ENCODE assay signal across 8 mouse cellular contexts in the genomic region with DNA sequence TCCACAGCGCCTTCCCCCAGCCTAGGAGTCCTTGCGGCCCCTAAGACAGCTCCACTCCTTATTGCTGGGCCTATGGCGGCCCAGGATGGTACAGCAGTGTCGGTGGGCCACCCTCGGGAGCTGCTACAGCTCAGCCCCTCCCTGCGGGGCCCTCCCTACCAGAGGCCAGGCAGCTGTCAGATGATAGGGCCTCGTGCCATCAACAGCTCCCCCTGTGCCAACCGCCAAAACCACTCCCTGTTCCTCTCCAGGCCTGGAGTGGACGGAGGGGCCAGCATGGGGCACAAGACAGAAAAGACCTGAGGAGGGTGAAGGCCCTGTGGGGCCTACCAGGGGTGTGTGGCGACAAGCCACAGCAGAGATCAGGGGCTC.
DNase-seq lines count a peak whose midpoint lies in the region; ATAC-seq and TF ChIP-seq lines count a peak whose summit lies in the region.

No protein-coding gene starts in this region.

- H3K36me3 ChIP-seq in C2C12 (ENCODE audit: control insufficient read depth, insufficient read depth), result peaks cover 28% of the 10 kb centered on the region
- peaks cover 16% of the 10 kb centered on the region for H3K36me3 ChIP-seq in embryonic facial prominence, embryonic 10.5 days (replicated peaks)
- H3K36me3 ChIP-seq in heart, embryonic 16.5 days (ENCODE audit: control insufficient read depth, insufficient read depth), result peaks cover 8% of the 10 kb centered on the region
- H3K36me3 ChIP-seq in liver, embryonic 15.5 days (replicated peaks), result peaks cover 12% of the 10 kb centered on the region
- no peaks in the 10 kb centered on the region for H3K36me3 ChIP-seq in stomach, embryonic 16.5 days (ENCODE audit: control insufficient read depth, insufficient read depth, low read length)

- no peak overlapping the region for H3ac ChIP-seq in C2C12 (ENCODE audit: control insufficient read depth, insufficient read length, low read depth)

- no peak for TF ChIP-seq CTCF in C2C12 (IDR thresholded peaks at IDR 0.05; ENCODE audit: control insufficient read depth, insufficient read depth, insufficient read length)

- 64% methylated on average over 10 of the region's 10 CpGs for WGBS in embryonic facial prominence, embryonic 10.5 days
- 23% methylated on average over 10 of the region's 10 CpGs for WGBS in heart, embryonic 16.5 days
- WGBS in liver, embryonic 15.5 days (ENCODE audit: insufficient replicate concordance), result 19% methylated on average over 10 of the region's 10 CpGs
- WGBS in stomach, embryonic 16.5 days, result 54% methylated on average over 10 of the region's 10 CpGs

- peaks cover 33% of the 10 kb centered on the region for H3K79me3 ChIP-seq in C2C12 (ENCODE audit: low read depth)

- H3K9me3 ChIP-seq in embryonic facial prominence, embryonic 10.5 days, result no peaks in the 10 kb centered on the region
- no peaks in the 10 kb centered on the region for H3K9me3 ChIP-seq in heart, embryonic 16.5 days (replicated peaks; ENCODE audit: control insufficient read depth, low read length)
- no peaks in the 10 kb centered on the region for H3K9me3 ChIP-seq in liver, embryonic 15.5 days (replicated peaks)
- no peaks in the 10 kb centered on the region for H3K9me3 ChIP-seq in stomach, embryonic 16.5 days (replicated peaks; ENCODE audit: control insufficient read depth, low read length)

- H3K79me2 ChIP-seq in C2C12 (ENCODE audit: control insufficient read depth, insufficient read depth), result peaks cover 76% of the 10 kb centered on the region

- H3K9ac ChIP-seq in heart, embryonic 16.5 days (ENCODE audit: low read length), result peak overlapping the region; percentile 64
- H3K9ac ChIP-seq in liver, embryonic 15.5 days, result peak overlapping the region; percentile 58
- peak overlapping the region; percentile 19; the same call in 1 of the 2 replicates for H3K9ac ChIP-seq in stomach, embryonic 16.5 days (ENCODE audit: low read length)

- DNase-seq in embryonic facial prominence, embryonic 10.5 days (ENCODE audit: low spot score), result no peak
- DNase-seq in cerebellum, postnatal 36 days, result no peak
- DNase-seq in right cerebral cortex, adult 18-20 months, result no peak

- H3K27me3 ChIP-seq in C2C12 (ENCODE audit: control insufficient read depth, insufficient read depth, insufficient read length), result no peaks in the 10 kb centered on the region
- H3K27me3 ChIP-seq in embryonic facial prominence, embryonic 10.5 days (replicated peaks; ENCODE audit: low read depth, poor library complexity, severe bottlenecking), result no peaks in the 10 kb centered on the region
- no peaks in the 10 kb centered on the region for H3K27me3 ChIP-seq in heart, embryonic 16.5 days (ENCODE audit: control insufficient read depth, insufficient read depth, low read length)
- H3K27me3 ChIP-seq in liver, embryonic 15.5 days, result no peaks in the 10 kb centered on the region
- H3K27me3 ChIP-seq in stomach, embryonic 16.5 days (ENCODE audit: control insufficient read depth, insufficient read depth, low read length), result no peaks in the 10 kb centered on the region

- peak overlapping the region; percentile 78 for H3K27ac ChIP-seq in embryonic facial prominence, embryonic 10.5 days (replicated peaks)
- peak overlapping the region; percentile 94 for H3K27ac ChIP-seq in heart, embryonic 16.5 days (ENCODE audit: low read length)
- peak overlapping the region; percentile 85 for H3K27ac ChIP-seq in liver, embryonic 15.5 days (replicated peaks)
- peak overlapping the region; percentile 42 for H3K27ac ChIP-seq in stomach, embryonic 16.5 days (ENCODE audit: low read length)

- H3K4me3 ChIP-seq in C2C12 (ENCODE audit: insufficient read depth, poor library complexity, severe bottlenecking), result no peak overlapping the region
- H3K4me3 ChIP-seq in embryonic facial prominence, embryonic 10.5 days, result no peak overlapping the region
- peak overlapping the region; percentile 41 for H3K4me3 ChIP-seq in heart, embryonic 16.5 days (ENCODE audit: low read length)
- H3K4me3 ChIP-seq in liver, embryonic 15.5 days (replicated peaks), result peak overlapping the region; percentile 57
- no peak overlapping the region for H3K4me3 ChIP-seq in stomach, embryonic 16.5 days (replicated peaks; ENCODE audit: low read length)

- peak; percentile 70 for ATAC-seq in heart, embryonic 16.5 days (replicated peaks; ENCODE audit: extremely low read depth, insufficient read depth, low FRiP score)
- ATAC-seq in liver, embryonic 15.5 days (ENCODE audit: insufficient read depth), result peak; percentile 94
- 0 out of 2 replicates have a peak, but pooled peaks have one; percentile 19 for ATAC-seq in stomach, embryonic 16.5 days (ENCODE audit: insufficient read depth, low FRiP score)
- ATAC-seq in activated CD4-positive, CD25-positive, alpha-beta regulatory T cell, adult 4 months, result no peak

- H3K4me2 ChIP-seq in heart, embryonic 16.5 days (ENCODE audit: low read depth, low read length), result peak overlapping the region; percentile 62
- H3K4me2 ChIP-seq in liver, embryonic 15.5 days, result peak overlapping the region; percentile 75
- no peak overlapping the region for H3K4me2 ChIP-seq in stomach, embryonic 16.5 days (ENCODE audit: low read depth, low read length)

- peaks cover 56% of the 10 kb centered on the region for H3K4me1 ChIP-seq in embryonic facial prominence, embryonic 10.5 days
- peaks cover 92% of the 10 kb centered on the region for H3K4me1 ChIP-seq in heart, embryonic 16.5 days (ENCODE audit: control insufficient read depth, insufficient read depth, low read length)
- peaks cover 62% of the 10 kb centered on the region for H3K4me1 ChIP-seq in liver, embryonic 15.5 days (replicated peaks)
- H3K4me1 ChIP-seq in stomach, embryonic 16.5 days (ENCODE audit: control insufficient read depth, insufficient read depth, low read length), result peaks cover 34% of the 10 kb centered on the region

TF ChIP-seq in C2C12, 6 proteins besides CTCF, POLR2A, EP300 and RAD21:
- TF ChIP-seq USF1 (IDR thresholded peaks at IDR 0.05; ENCODE audit: low read depth) (no peak), MYOD1 (IDR thresholded peaks at IDR 0.05; ENCODE audit: control insufficient read depth, insufficient read length, low read depth) (peak; percentile 17)

Comparison
In these comparisons a context has a peak if more than half of its experiments do, and no peak if none do; other contexts are left out.
1. H3K4me3 ChIP-seq: peak in heart, embryonic 16.5 days (single experiment) and liver, embryonic 15.5 days (single experiment); none in C2C12 (single experiment), embryonic facial prominence, embryonic 10.5 days (single experiment) and stomach, embryonic 16.5 days (single experiment).
2. H3K27ac ChIP-seq: peak in every context shown above with its lines; median percentile 94 in heart, embryonic 16.5 days; 85 in liver, embryonic 15.5 days; 78 in embryonic facial prominence, embryonic 10.5 days; 42 in stomach, embryonic 16.5 days.
3. Peak in every context shown above with its lines, with median percentiles within 50 percentile points of each other: H3K9ac ChIP-seq.